Mouse (Mus musculus) bone marrow, adult 2 months (tissue): ENCODE measurements around the gene Serp2.

Source experiments
- CTCF ChIP-seq: fragments of 200-500 bp; IDR thresholded peaks from 2 replicates; pipeline ENCODE4 v1.5.1; 2011; ENCODE audit warnings: low read length, control low read depth; ENCODE audit not compliant: control insufficient read depth, insufficient read depth
- POLR2A ChIP-seq: fragments of 200-500 bp; IDR thresholded peaks from 2 replicates; pipeline ENCODE4 v1.6.1; 2011; ENCODE audit warnings: low read depth, mild to moderate bottlenecking, control low read depth, low read length, borderline replicate concordance; ENCODE audit not compliant: control insufficient read depth

DNA sequence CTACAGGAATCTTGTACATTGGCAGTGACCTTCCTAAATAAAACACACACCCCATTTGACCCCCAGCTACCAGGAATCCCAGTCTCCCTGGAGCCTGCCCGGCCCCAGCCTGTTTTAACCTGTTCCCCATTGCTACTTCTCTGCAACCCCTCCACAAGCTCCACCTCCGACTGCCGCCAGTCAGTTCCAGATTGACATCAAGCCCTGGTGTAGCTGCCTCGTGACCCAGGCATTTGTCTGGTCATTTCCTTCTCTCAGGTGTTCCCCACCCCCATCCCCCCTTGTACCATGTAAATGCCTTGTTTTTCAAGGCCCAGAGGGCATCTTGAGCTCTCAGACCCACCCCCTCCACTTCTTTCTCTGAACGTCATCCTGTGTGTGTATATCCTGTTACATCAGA lies 61.7 kb downstream of the Serp2 start:
- TF ChIP-seq CTCF (no peak), POLR2A (no peak)
